31 mouse cellular contexts compared by ENCODE assay signal in the genomic region with DNA sequence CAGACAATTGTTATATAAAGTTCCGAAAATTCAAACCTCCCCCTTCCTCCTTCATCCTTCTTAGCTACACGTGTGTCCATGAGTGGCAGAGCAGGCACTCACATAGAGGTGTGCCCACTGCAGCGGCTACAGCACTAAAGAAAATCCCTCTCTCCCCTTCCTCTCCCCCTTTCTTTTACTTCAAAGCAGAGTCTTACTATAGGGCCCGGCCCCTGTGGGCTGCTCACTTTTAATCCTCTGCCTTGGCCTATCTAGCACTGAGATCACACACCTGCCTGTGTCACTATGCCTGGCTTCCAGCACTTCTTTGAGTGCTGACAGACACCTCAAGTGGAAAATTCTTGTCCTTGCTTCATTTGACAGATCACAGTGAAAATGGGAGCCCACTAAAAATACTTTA.
DNase-seq lines count a peak whose midpoint lies in the region; ATAC-seq lines count a peak whose summit lies in the region.
"Had no signal": no experiment of that assay in that cellular context is flagged by ENCODE, and none has a peak within 500 bp of the region (broad histone marks: within the 10 kb centered on the region; RNA-seq: fewer than 3 reads in every experiment).

No protein-coding gene starts in this region.

- peak overlapping the region; percentile 37; the same call in 1 of the 2 replicates for H3K27ac ChIP-seq in forebrain, embryonic 10.5 days
- H3K27ac ChIP-seq in forebrain, embryonic 13.5 days, result no peak overlapping the region
- H3K27ac ChIP-seq in midbrain, embryonic 10.5 days (replicated peaks), result peak overlapping the region; percentile 42; the same call in 1 of the 2 replicates
- no peak overlapping the region for H3K27ac ChIP-seq in midbrain, embryonic 11.5 days (ENCODE audit: low read depth, low read length)
- H3K27ac ChIP-seq in midbrain, embryonic 16.5 days (ENCODE audit: low read length), result no peak overlapping the region
- H3K27ac ChIP-seq: embryonic facial prominence, embryonic 12.5 days; heart, adult 2 months; hindbrain, postnatal 0 days; intestine, embryonic 15.5 days; kidney, postnatal 0 days; limb, embryonic 13.5 days; liver, embryonic 12.5 days; macrophage; neural tube, embryonic 15.5 days; stomach, postnatal 0 days had no signal

- DNase-seq in forebrain, embryonic 10.5 days (ENCODE audit: extremely low spot score, low spot score), result no peak
- no peak for DNase-seq in midbrain, embryonic 10.5 days (ENCODE audit: low spot score)
- no peak for DNase-seq in midbrain, embryonic 11.5 days (ENCODE audit: low spot score, missing footprints)
- peak; percentile 14 for DNase-seq in thymus, postnatal 14 days
- DNase-seq in thymus, postnatal 0 days (ENCODE audit: low spot score), result no peak
- no peak for DNase-seq in layer of hippocampus, adult 11-12 months (ENCODE audit: low spot score)
- DNase-seq: adrenal gland, adult 2 months; adrenal gland, postnatal 36 days; cerebellum, adult 2 months; cerebellum, postnatal 25 days; gastrocnemius, postnatal 14 days; heart, adult 2 months; heart, postnatal 14 days; kidney, adult 2 months; layer of hippocampus, adult 9-11 months; liver, postnatal 0 days; right cerebral cortex, postnatal 4 days had no signal

- H3K9me3 ChIP-seq in forebrain, embryonic 10.5 days, result no peaks in the 10 kb centered on the region
- no peaks in the 10 kb centered on the region for H3K9me3 ChIP-seq in forebrain, embryonic 13.5 days (replicated peaks)
- no peaks in the 10 kb centered on the region for H3K9me3 ChIP-seq in midbrain, embryonic 10.5 days (replicated peaks)
- H3K9me3 ChIP-seq in midbrain, embryonic 11.5 days (ENCODE audit: control insufficient read depth, low read length), result no peaks in the 10 kb centered on the region
- no peaks in the 10 kb centered on the region for H3K9me3 ChIP-seq in midbrain, embryonic 16.5 days (replicated peaks; ENCODE audit: control insufficient read depth, low read length, poor library complexity, severe bottlenecking)
- H3K9me3 ChIP-seq: embryonic facial prominence, embryonic 12.5 days; intestine, embryonic 15.5 days; limb, embryonic 13.5 days; liver, embryonic 12.5 days; neural tube, embryonic 15.5 days had no signal

- H3K4me2 ChIP-seq in forebrain, embryonic 13.5 days, result no peak overlapping the region
- no peak overlapping the region for H3K4me2 ChIP-seq in midbrain, embryonic 11.5 days
- H3K4me2 ChIP-seq in midbrain, embryonic 16.5 days (ENCODE audit: low read length), result no peak overlapping the region
- H3K4me2 ChIP-seq: embryonic facial prominence, embryonic 12.5 days; intestine, embryonic 15.5 days; limb, embryonic 13.5 days; liver, embryonic 12.5 days; neural tube, embryonic 15.5 days had no signal

- H3K4me1 ChIP-seq in forebrain, embryonic 10.5 days, result peaks cover 13% of the 10 kb centered on the region
- no peaks in the 10 kb centered on the region for H3K4me1 ChIP-seq in forebrain, embryonic 13.5 days
- H3K4me1 ChIP-seq in midbrain, embryonic 10.5 days, result peaks cover 11% of the 10 kb centered on the region
- H3K4me1 ChIP-seq in midbrain, embryonic 11.5 days (ENCODE audit: control insufficient read depth, insufficient read depth, low read length), result no peaks in the 10 kb centered on the region
- H3K4me1 ChIP-seq in midbrain, embryonic 16.5 days (ENCODE audit: control insufficient read depth, insufficient read depth, low read length), result peaks cover 3% of the 10 kb centered on the region; the same call in 1 of the 2 replicates
- H3K4me1 ChIP-seq: intestine, embryonic 15.5 days; liver, embryonic 12.5 days; neural tube, embryonic 15.5 days had no signal

- H3K4me3 ChIP-seq in forebrain, embryonic 10.5 days, result no peak overlapping the region
- H3K4me3 ChIP-seq in forebrain, embryonic 13.5 days, result no peak overlapping the region
- no peak overlapping the region for H3K4me3 ChIP-seq in midbrain, embryonic 10.5 days
- no peak overlapping the region for H3K4me3 ChIP-seq in midbrain, embryonic 11.5 days (ENCODE audit: low read depth, low read length)
- no peak overlapping the region for H3K4me3 ChIP-seq in midbrain, embryonic 16.5 days (ENCODE audit: low read depth, low read length)
- H3K4me3 ChIP-seq: embryonic facial prominence, embryonic 12.5 days; heart, adult 2 months; intestine, embryonic 15.5 days; limb, embryonic 13.5 days; liver, embryonic 12.5 days; neural tube, embryonic 15.5 days had no signal

- 5% methylated on average over 4 of the region's 4 CpGs for WGBS in forebrain, embryonic 10.5 days
- 2% methylated on average over 4 of the region's 4 CpGs for WGBS in forebrain, embryonic 13.5 days
- WGBS in midbrain, embryonic 10.5 days, result 6% methylated on average over 4 of the region's 4 CpGs
- WGBS in midbrain, embryonic 11.5 days, result 7% methylated on average over 4 of the region's 4 CpGs
- 9% methylated on average over 4 of the region's 4 CpGs for WGBS in midbrain, embryonic 16.5 days

- no peaks in the 10 kb centered on the region for H3K27me3 ChIP-seq in forebrain, embryonic 10.5 days (ENCODE audit: poor library complexity, severe bottlenecking)
- no peaks in the 10 kb centered on the region for H3K27me3 ChIP-seq in forebrain, embryonic 13.5 days
- H3K27me3 ChIP-seq in midbrain, embryonic 10.5 days (ENCODE audit: low read depth, poor library complexity, severe bottlenecking), result no peaks in the 10 kb centered on the region
- no peaks in the 10 kb centered on the region for H3K27me3 ChIP-seq in midbrain, embryonic 11.5 days (ENCODE audit: control insufficient read depth, insufficient read depth, low read length)
- H3K27me3 ChIP-seq in midbrain, embryonic 16.5 days (ENCODE audit: control insufficient read depth, insufficient read depth, low read depth, low read length), result no peaks in the 10 kb centered on the region
- H3K27me3 ChIP-seq: CH12.LX; embryonic facial prominence, embryonic 12.5 days; intestine, embryonic 15.5 days; limb, embryonic 13.5 days; liver, embryonic 12.5 days; neural tube, embryonic 15.5 days had no signal

- no peaks in the 10 kb centered on the region for H3K36me3 ChIP-seq in forebrain, embryonic 10.5 days (replicated peaks)
- H3K36me3 ChIP-seq in forebrain, embryonic 13.5 days (ENCODE audit: poor library complexity, severe bottlenecking), result no peaks in the 10 kb centered on the region
- no peaks in the 10 kb centered on the region for H3K36me3 ChIP-seq in midbrain, embryonic 10.5 days
- no peaks in the 10 kb centered on the region for H3K36me3 ChIP-seq in midbrain, embryonic 11.5 days (ENCODE audit: control insufficient read depth, insufficient read depth, low read length)
- no peaks in the 10 kb centered on the region for H3K36me3 ChIP-seq in midbrain, embryonic 16.5 days (ENCODE audit: control insufficient read depth, insufficient read depth, low read length)
- H3K36me3 ChIP-seq: embryonic facial prominence, embryonic 12.5 days; intestine, embryonic 15.5 days; limb, embryonic 13.5 days; liver, embryonic 12.5 days; neural tube, embryonic 15.5 days had no signal

- ATAC-seq in forebrain, embryonic 13.5 days, result no peak
- no peak for ATAC-seq in midbrain, embryonic 11.5 days (ENCODE audit: low FRiP score)
- peak; percentile 79 for ATAC-seq in midbrain, embryonic 16.5 days
- ATAC-seq: activated CD4-positive, CD25-positive, alpha-beta regulatory T cell, adult 4 months; forebrain, embryonic 14.5 days; hindbrain, postnatal 0 days; intestine, embryonic 15.5 days; liver, embryonic 12.5 days; liver, postnatal 0 days had no signal

- H3K9ac ChIP-seq in forebrain, embryonic 13.5 days, result no peak overlapping the region
- H3K9ac ChIP-seq in midbrain, embryonic 11.5 days (ENCODE audit: low read length), result no peak overlapping the region
- no peak overlapping the region for H3K9ac ChIP-seq in midbrain, embryonic 16.5 days (ENCODE audit: low read depth, low read length)
- H3K9ac ChIP-seq: embryonic facial prominence, embryonic 12.5 days; intestine, embryonic 15.5 days; limb, embryonic 13.5 days; liver, embryonic 12.5 days; liver, postnatal 0 days; neural tube, embryonic 15.5 days had no signal

Comparison
In these comparisons a context has a peak if more than half of its experiments do, and no peak if none do; other contexts are left out.
1. H3K27ac ChIP-seq: peak in forebrain, embryonic 10.5 days (single experiment) and midbrain, embryonic 10.5 days (single experiment); none in forebrain, embryonic 13.5 days (single experiment), midbrain, embryonic 11.5 days (single experiment) and midbrain, embryonic 16.5 days (single experiment).